8 mouse cellular contexts compared by ENCODE assay signal in genomic region chr11:117888168-117888852, GRCm38 (mm10). TPM values are rescaled to one million over a fixed set of nuclear protein-coding genes. Genes with fewer than 3 reads are reported as not detected.
A peak's percentile ranks its signal among the peaks of the same experiment; 100 is the strongest.
DNase-seq lines count a peak whose midpoint lies in the region; ATAC-seq and TF ChIP-seq lines count a peak whose summit lies in the region.

No protein-coding gene starts in this region.

- TF ChIP-seq EP300 in lung, postnatal 0 days (IDR thresholded peaks at IDR 0.05): no peak

- peaks cover 25% of the 10 kb centered on the region for H3K4me1 ChIP-seq in lung, postnatal 0 days (ENCODE audit: insufficient read depth, low read depth, low read length)
- peaks cover 30% of the 10 kb centered on the region for H3K4me1 ChIP-seq in forebrain, embryonic 15.5 days
- H3K4me1 ChIP-seq in limb, embryonic 15.5 days: peaks cover 57% of the 10 kb centered on the region
- peaks cover 33% of the 10 kb centered on the region for H3K4me1 ChIP-seq in stomach, embryonic 16.5 days (ENCODE audit: control insufficient read depth, insufficient read depth, low read length)

- no peaks in the 10 kb centered on the region for H3K27me3 ChIP-seq in lung, postnatal 0 days (replicated peaks; ENCODE audit: insufficient read depth, low read length)
- H3K27me3 ChIP-seq in forebrain, embryonic 15.5 days: peaks cover 50% of the 10 kb centered on the region; the same call in 1 of the 2 replicates
- H3K27me3 ChIP-seq in limb, embryonic 15.5 days: no peaks in the 10 kb centered on the region; the same call in 1 of the 2 replicates
- H3K27me3 ChIP-seq in stomach, embryonic 16.5 days (ENCODE audit: control insufficient read depth, insufficient read depth, low read length): no peaks in the 10 kb centered on the region

- WGBS in lung, postnatal 0 days: 46% methylated on average over 20 of the region's 20 CpGs
- 13% methylated on average over 20 of the region's 20 CpGs for WGBS in forebrain, embryonic 15.5 days
- whole genome bisulfite sequencing in limb, embryonic 15.5 days: 17% methylated on average over 20 of the region's 20 CpGs
- WGBS in stomach, embryonic 16.5 days: 26% methylated on average over 20 of the region's 20 CpGs

- no peak for DNase-seq in lung, postnatal 0 days (ENCODE audit: low spot score)
- DNase-seq in lung, postnatal 36 days: no peak
- DNase-seq in left cerebral cortex, postnatal 14 days (ENCODE audit: low spot score in 2 of 2): no peak
- DNase-seq in spleen, postnatal 10 days (ENCODE audit: low spot score in 2 of 2): no peak
- DNase-seq in cerebellum, adult 9-10 months: no peak

- ATAC-seq in lung, postnatal 0 days: no peak
- ATAC-seq in forebrain, embryonic 15.5 days (replicated peaks): no peak
- no peak for ATAC-seq in limb, embryonic 15.5 days (ENCODE audit: insufficient number of reproducible peaks, low FRiP score, low TSS enrichment, low read depth)
- no peak for ATAC-seq in stomach, embryonic 16.5 days (ENCODE audit: insufficient read depth, low FRiP score)

- H3K27ac ChIP-seq in lung, postnatal 0 days (ENCODE audit: low read length): no peak overlapping the region
- H3K27ac ChIP-seq in forebrain, embryonic 15.5 days (replicated peaks): no peak overlapping the region
- H3K27ac ChIP-seq in limb, embryonic 15.5 days: peak overlapping the region; percentile 83
- H3K27ac ChIP-seq in stomach, embryonic 16.5 days (ENCODE audit: low read length): peak overlapping the region; percentile 52; the same call in 1 of the 2 replicates

- intact Hi-C loops in left cerebral cortex, postnatal 14 days (cut with DNase I): no loop called here

- no peak for TF ChIP-seq CTCF in lung, postnatal 0 days (IDR thresholded peaks at IDR 0.05)

- no peak overlapping the region for H3K4me3 ChIP-seq in lung, postnatal 0 days (ENCODE audit: low read depth, low read length)
- no peak overlapping the region for H3K4me3 ChIP-seq in forebrain, embryonic 15.5 days
- H3K4me3 ChIP-seq in limb, embryonic 15.5 days: peak overlapping the region; percentile 30
- peak overlapping the region; percentile 31; the same call in 1 of the 2 replicates for H3K4me3 ChIP-seq in stomach, embryonic 16.5 days (replicated peaks; ENCODE audit: low read length)

- H3K9ac ChIP-seq in lung, postnatal 0 days (replicated peaks; ENCODE audit: low read depth): no peak overlapping the region
- H3K9ac ChIP-seq in forebrain, embryonic 15.5 days (replicated peaks): no peak overlapping the region
- peak overlapping the region; percentile 8 for H3K9ac ChIP-seq in limb, embryonic 15.5 days
- H3K9ac ChIP-seq in stomach, embryonic 16.5 days (ENCODE audit: low read length): peak overlapping the region; percentile 67

- H3K4me2 ChIP-seq in lung, postnatal 0 days (replicated peaks; ENCODE audit: low read depth, low read length): peak overlapping the region; percentile 34; the same call in 1 of the 2 replicates
- 0 out of 2 replicates have a peak overlapping the region, but pooled peaks have one; percentile 40 for H3K4me2 ChIP-seq in forebrain, embryonic 15.5 days (replicated peaks)
- H3K4me2 ChIP-seq in limb, embryonic 15.5 days: peak overlapping the region; percentile 58
- peak overlapping the region; percentile 52 for H3K4me2 ChIP-seq in stomach, embryonic 16.5 days (ENCODE audit: low read depth, low read length)

- H3K9me3 ChIP-seq in lung, postnatal 0 days (ENCODE audit: low read length): no peaks in the 10 kb centered on the region
- H3K9me3 ChIP-seq in forebrain, embryonic 15.5 days: no peaks in the 10 kb centered on the region
- no peaks in the 10 kb centered on the region for H3K9me3 ChIP-seq in limb, embryonic 15.5 days
- no peaks in the 10 kb centered on the region for H3K9me3 ChIP-seq in stomach, embryonic 16.5 days (replicated peaks; ENCODE audit: control insufficient read depth, low read length)

- no peaks in the 10 kb centered on the region for H3K36me3 ChIP-seq in lung, postnatal 0 days (ENCODE audit: insufficient read depth, low read length)
- no peaks in the 10 kb centered on the region for H3K36me3 ChIP-seq in forebrain, embryonic 15.5 days
- no peaks in the 10 kb centered on the region for H3K36me3 ChIP-seq in limb, embryonic 15.5 days
- H3K36me3 ChIP-seq in stomach, embryonic 16.5 days (ENCODE audit: control insufficient read depth, insufficient read depth, low read length): no peaks in the 10 kb centered on the region

RNA-seq across cellular contexts. Expression of gene Tha1, which starts 15.0 kb away (rescaled TPM):
- 6.3 and 8.4 TPM in 2 replicates for polyA plus RNA-seq in lung, postnatal 0 days (2015; fragmentation: Nextera tagmentation; extraction: Ambion mirVana)
- polyA plus RNA-seq in forebrain, embryonic 15.5 days (2015; fragmentation: Nextera tagmentation; extraction: Ambion mirVana): 3.1 and 3.6 TPM in 2 replicates
- 3.5 and 4.1 TPM in 2 replicates for polyA plus RNA-seq in limb, embryonic 15.5 days (2015; fragmentation: Nextera tagmentation; extraction: Ambion mirVana)
- polyA plus RNA-seq in stomach, embryonic 16.5 days (2015; fragmentation: Nextera tagmentation; extraction: Ambion mirVana): 6.8 and 8.2 TPM in 2 replicates
- 1 to 10 TPM; 3.4 to 5.1 TPM for total RNA-seq in left cerebral cortex, postnatal 14 days (2021)

RNA-seq across cellular contexts. Expression of gene Tmem235, which starts 27.8 kb away (rescaled TPM):
- not detected in 2 replicates for polyA plus RNA-seq in lung, postnatal 0 days (2015; fragmentation: Nextera tagmentation; extraction: Ambion mirVana)
- not detected in 2 replicates for polyA plus RNA-seq in forebrain, embryonic 15.5 days (2015; fragmentation: Nextera tagmentation; extraction: Ambion mirVana)
- polyA plus RNA-seq in limb, embryonic 15.5 days (2015; fragmentation: Nextera tagmentation; extraction: Ambion mirVana): not detected in 2 replicates
- not detected in 2 replicates for polyA plus RNA-seq in stomach, embryonic 16.5 days (2015; fragmentation: Nextera tagmentation; extraction: Ambion mirVana)
- not detected for total RNA-seq in left cerebral cortex, postnatal 14 days (2021)

RNA-seq across cellular contexts. Expression of gene Birc5, which starts 39.3 kb away (rescaled TPM):
- polyA plus RNA-seq in lung, postnatal 0 days (2015; fragmentation: Nextera tagmentation; extraction: Ambion mirVana): 15.0 and 26.2 TPM in 2 replicates
- polyA plus RNA-seq in forebrain, embryonic 15.5 days (2015; fragmentation: Nextera tagmentation; extraction: Ambion mirVana): 97.5 and 106 TPM in 2 replicates
- 240 and 254 TPM in 2 replicates for polyA plus RNA-seq in limb, embryonic 15.5 days (2015; fragmentation: Nextera tagmentation; extraction: Ambion mirVana)
- polyA plus RNA-seq in stomach, embryonic 16.5 days (2015; fragmentation: Nextera tagmentation; extraction: Ambion mirVana): 230 and 247 TPM in 2 replicates
- 1 to 10 TPM; 1.6 to 1.7 TPM for total RNA-seq in left cerebral cortex, postnatal 14 days (2021)

Comparison
In these comparisons a context has a peak if more than half of its experiments do, and no peak if none do; other contexts are left out.
1. H3K27ac ChIP-seq: peak in limb, embryonic 15.5 days (single experiment) and stomach, embryonic 16.5 days (single experiment); none in lung, postnatal 0 days (single experiment) and forebrain, embryonic 15.5 days (single experiment).
2. H3K4me3 ChIP-seq: peak in limb, embryonic 15.5 days (single experiment) and stomach, embryonic 16.5 days (single experiment); none in lung, postnatal 0 days (single experiment) and forebrain, embryonic 15.5 days (single experiment).
3. H3K9ac ChIP-seq: peak in limb, embryonic 15.5 days (single experiment) and stomach, embryonic 16.5 days (single experiment); none in lung, postnatal 0 days (single experiment) and forebrain, embryonic 15.5 days (single experiment).
4. Peak in every context shown above with its lines, with median percentiles within 50 percentile points of each other: H3K4me2 ChIP-seq.